Mouse (Mus musculus) cerebellum, postnatal 14 days (tissue): Measurements from ENCODE around the gene Itpripl2.

ENCODE experiments used
- DNase-seq, 2 experiments: peaks; one replicate each; pipeline ENCODE4 v3.0.0; 2021; ENCODE audit warnings: mixed read lengths in 2 of 2

The Itpripl2 gene

DNA sequence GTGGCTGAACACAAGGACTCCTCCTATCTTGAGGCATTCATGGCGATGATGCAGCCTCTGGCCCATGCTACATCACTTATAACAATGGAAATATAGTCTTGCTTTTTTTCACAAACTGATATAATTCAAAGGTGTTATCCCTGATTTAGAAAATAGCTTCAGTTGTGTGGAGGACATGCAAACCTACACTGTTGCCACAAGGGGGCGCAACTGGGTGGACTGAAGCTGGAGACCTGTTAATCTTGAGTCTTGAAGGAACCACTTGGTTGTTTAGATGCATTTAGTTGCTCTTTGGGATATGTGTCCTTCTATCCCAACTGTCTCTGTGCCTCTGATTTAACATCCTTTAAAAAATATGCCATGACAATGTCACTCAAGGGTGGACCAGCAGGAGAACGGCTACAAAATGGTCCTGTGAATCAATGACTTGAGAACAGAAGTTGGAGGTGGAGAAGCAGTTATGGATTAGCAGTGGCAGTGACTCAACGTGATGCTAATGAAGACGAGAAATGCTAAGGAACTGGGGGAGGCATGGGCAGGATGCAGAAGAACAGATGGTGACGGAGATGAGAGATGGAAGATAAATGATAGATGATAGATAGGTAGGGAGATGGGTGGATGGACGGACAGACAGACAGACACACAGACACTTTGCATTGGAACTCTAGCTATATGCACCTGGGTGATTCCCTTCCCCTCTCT lies 54.5 kb downstream of the Itpripl2 start:
- peak; percentile 13 to 50 for DNase-seq
